Mouse (Mus musculus) liver, embryonic 14.5 days (tissue): ENCODE results near the gene N4bp3.

Experiments
- CTCF ChIP-seq: IDR thresholded peaks from 2 replicates; pipeline ENCODE4 v1.5.1; 2016; ENCODE audit warnings: antibody characterized with exemption, low read depth, control low read depth
- EP300 ChIP-seq: IDR thresholded peaks from 2 replicates; pipeline ENCODE4 v1.6.1; 2016; ENCODE audit warnings: antibody characterized with exemption, low read depth

DNA sequence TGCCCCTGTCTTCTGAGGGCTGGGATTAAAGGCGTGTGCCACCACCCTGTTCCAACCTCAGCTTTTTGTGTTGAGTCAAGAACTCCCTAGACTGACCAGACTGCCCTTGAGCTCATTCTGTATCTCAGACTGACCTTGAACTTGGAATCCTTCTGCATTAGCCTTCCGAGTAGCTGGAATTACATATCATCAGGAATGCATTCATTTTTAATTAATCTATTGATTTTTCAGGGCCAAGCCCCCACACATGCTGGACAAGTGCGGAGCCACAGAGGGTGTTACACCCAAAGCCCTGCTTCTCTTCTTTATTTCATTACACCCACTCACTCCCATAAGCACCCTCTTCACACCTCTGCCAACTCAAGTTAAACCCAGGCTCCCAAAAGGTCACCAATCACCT, 16.9 kb downstream of the N4bp3 start:
- TF ChIP-seq CTCF (no peak), EP300 (no peak)
